Mouse (Mus musculus) forebrain, embryonic 14.5 days (tissue): ENCODE data around the gene Nid1. TPM values are rescaled to one million over a fixed set of nuclear protein-coding genes. Genes with fewer than 3 reads are reported as not detected.
"Not testable (repeated sequence)": the region's sequence is repeated elsewhere in the genome, so short reads cannot be mapped to it uniquely, and the experiment has no call there.

ENCODE experiments used
- ATAC-seq: fragments of 200-750 bp; cut with Nextera tagmentation; 2 replicates; pipeline ENCODE4 v1.8.0; 2017; ENCODE audit warnings: mild to moderate bottlenecking, moderate library complexity
- DNase-seq: peaks from one replicate; pipeline ENCODE4 v3.0.0-alpha.2; 2015; ENCODE audit warnings: low spot score
- H3K27ac ChIP-seq: fragments of 300-500 bp; sonication (generic); 2 replicates; pipeline ENCODE4 v1.5.1; 2014; ENCODE audit warnings: low read depth, mild to moderate bottlenecking, control low read depth, low read length, moderate library complexity
- H3K27me3 ChIP-seq: fragments of 300-500 bp; sonication (generic); replicated peaks from 2 replicates; pipeline ENCODE4 v1.6.1; 2014; ENCODE audit warnings: low read length, control low read depth, mixed read lengths; ENCODE audit not compliant: control insufficient read depth, insufficient read depth
- H3K36me3 ChIP-seq: fragments of 300-500 bp; sonication (generic); 2 replicates; pipeline ENCODE4 v1.6.1; 2014; ENCODE audit warnings: low read length, control low read depth; ENCODE audit not compliant: control insufficient read depth, insufficient read depth
- H3K4me1 ChIP-seq: fragments of 300-500 bp; sonication (generic); 2 replicates; pipeline ENCODE4 v1.6.1; 2014; ENCODE audit warnings: antibody characterized with exemption, low read length, control low read depth; ENCODE audit not compliant: control insufficient read depth, insufficient read depth
- H3K4me2 ChIP-seq: fragments of 300-500 bp; sonication (generic); 2 replicates; pipeline ENCODE4 v1.6.1; 2014; ENCODE audit warnings: mild to moderate bottlenecking, control low read depth, low read length
- H3K4me3 ChIP-seq: fragments of 300-500 bp; sonication (generic); 2 replicates; pipeline ENCODE4 v1.5.1; 2014; ENCODE audit warnings: low read depth, low read length, control low read depth
- H3K9ac ChIP-seq: fragments of 300-500 bp; sonication (generic); 2 replicates; pipeline ENCODE4 v1.6.1; 2014; ENCODE audit warnings: mild to moderate bottlenecking, low read length, control low read depth, moderate library complexity
- H3K9me3 ChIP-seq: fragments of 300-500 bp; sonication (generic); replicated peaks from 2 replicates; pipeline ENCODE4 v1.6.1; 2016; ENCODE audit warnings: low read length, control low read depth, mixed read lengths; ENCODE audit not compliant: control insufficient read depth
- WGBS: fragments of 180-500 bp; shearing (Covaris S2); extraction: QIAGEN DNeasy Blood & Tissue Kit; methylation state at CpG from one replicate; pipeline ENCODE4 v1.1.7; 2014; 5-methylcytosine and 5-hydroxymethylcytosine counted together
- polyA plus RNA-seq: library from polyadenylated mRNA; unstranded; fragments of >200 nt; fragmentation: Nextera tagmentation; extraction: Ambion mirVana; gene quantifications from 2 replicates; pipeline ENCODE4 v1.2.1, GENCODE M21; 2014

Nid1 gene
- polyA plus RNA-seq, 1 experiment from 2014 or later = 20.8 TPM

- WGBS = 86% methylated on average over 4 of the region's 4 CpGs
- DNase-seq (no peak), ATAC-seq (no peak)
- no peak overlapping the region for H3K9ac ChIP-seq
- H3K27me3 ChIP-seq = no peaks in the 10 kb centered on the region
- no peak overlapping the region for H3K27ac ChIP-seq
- H3K4me3 ChIP-seq = no peak overlapping the region
- H3K4me1 ChIP-seq = no peaks in the 10 kb centered on the region
- no peaks in the 10 kb centered on the region for H3K9me3 ChIP-seq
- no peak overlapping the region for H3K4me2 ChIP-seq
- no peaks in the 10 kb centered on the region for H3K36me3 ChIP-seq
Measured at GRCm38 (mm10) chr13:13461446-13462192, 24.3 kb downstream of the Nid1 start.

- Histone ChIP-seq H3K27me3 (no peaks in the 10 kb centered on the region), H3K4me1 (no peaks in the 10 kb centered on the region), H3K9ac (no peak overlapping the region), H3K4me2 (no peak overlapping the region), H3K9me3 (no peaks in the 10 kb centered on the region), H3K4me3 (no peak overlapping the region), H3K27ac (no peak overlapping the region), H3K36me3 (no peaks in the 10 kb centered on the region)
- ATAC-seq (no peak), DNase-seq (no peak)
- 95% methylated on average over 3 of the region's 3 CpGs for WGBS
Measured at GRCm38 (mm10) chr13:13463949-13464348, 26.6 kb downstream of the Nid1 start.

- H3K27me3 ChIP-seq, DNase-seq, H3K27ac ChIP-seq, H3K4me2 ChIP-seq, H3K4me3 ChIP-seq, H3K9ac ChIP-seq, H3K36me3 ChIP-seq, ATAC-seq, H3K9me3 ChIP-seq, H3K4me1 ChIP-seq: not testable (repeated sequence)
Measured at GRCm38 (mm10) chr13:13467249-13467648, 29.9 kb downstream of the Nid1 start.

- no peak overlapping the region for H3K4me3 ChIP-seq
- no peaks in the 10 kb centered on the region for H3K4me1 ChIP-seq
- H3K27me3 ChIP-seq = no peaks in the 10 kb centered on the region
- DNase-seq (no peak), ATAC-seq (no peak)
- no peak overlapping the region for H3K27ac ChIP-seq
- WGBS = 78% methylated on average over 4 of the region's 4 CpGs
- no peak overlapping the region for H3K9ac ChIP-seq
- H3K4me2 ChIP-seq = no peak overlapping the region
- H3K36me3 ChIP-seq = no peaks in the 10 kb centered on the region
- H3K9me3 ChIP-seq = no peaks in the 10 kb centered on the region
Measured at GRCm38 (mm10) chr13:13468513-13468912, 31.2 kb downstream of the Nid1 start.

- Histone ChIP-seq H3K4me1 (no peaks in the 10 kb centered on the region), H3K27ac (no peak overlapping the region), H3K9me3 (no peaks in the 10 kb centered on the region), H3K27me3 (no peaks in the 10 kb centered on the region), H3K9ac (no peak overlapping the region), H3K4me3 (no peak overlapping the region), H3K36me3 (no peaks in the 10 kb centered on the region), H3K4me2 (no peak overlapping the region)
- ATAC-seq (peak; percentile 52; the same call in 1 of the 2 replicates), DNase-seq (peak; percentile 62)
- WGBS = 78% methylated on average over 3 of the region's 3 CpGs
Measured at GRCm38 (mm10) chr13:13471334-13471757, 34.0 kb downstream of the Nid1 start.

GRCm38 (mm10) chr13:13474464-13474863 is 37.1 kb downstream of the Nid1 start:
- not testable (repeated sequence) for H3K4me2 ChIP-seq, H3K27me3 ChIP-seq, H3K4me1 ChIP-seq, H3K27ac ChIP-seq, DNase-seq, H3K36me3 ChIP-seq, ATAC-seq, H3K4me3 ChIP-seq, H3K9me3 ChIP-seq, H3K9ac ChIP-seq
- WGBS = 66% methylated on average over 2 of the region's 3 CpGs

GRCm38 (mm10) chr13:13474991-13475390 is 37.6 kb downstream of the Nid1 start:
- H3K4me1 ChIP-seq = no peaks in the 10 kb centered on the region

GRCm38 (mm10) chr13:13476568-13476967 is 39.2 kb downstream of the Nid1 start:
- Histone ChIP-seq H3K9ac (no peak overlapping the region), H3K4me3 (no peak overlapping the region), H3K27ac (no peak overlapping the region), H3K36me3 (no peaks in the 10 kb centered on the region), H3K9me3 (no peaks in the 10 kb centered on the region), H3K4me1 (no peaks in the 10 kb centered on the region), H3K27me3 (no peaks in the 10 kb centered on the region), H3K4me2 (no peak overlapping the region)
- 83% methylated on average over 2 of the region's 2 CpGs for WGBS
- ATAC-seq (no peak), DNase-seq (no peak)

More at GRCm38 (mm10) chr13:13474991-13475390, 37.6 kb downstream of the Nid1 start:
- H3K4me2 ChIP-seq = no peak overlapping the region
- no peak overlapping the region for H3K9ac ChIP-seq
- DNase-seq (no peak), ATAC-seq (no peak)
- H3K27me3 ChIP-seq = no peaks in the 10 kb centered on the region
- H3K4me3 ChIP-seq = no peak overlapping the region
- H3K36me3 ChIP-seq = no peaks in the 10 kb centered on the region
- no peaks in the 10 kb centered on the region for H3K9me3 ChIP-seq
- WGBS = 63% methylated on average over 2 of the region's 2 CpGs
- no peak overlapping the region for H3K27ac ChIP-seq

GRCm38 (mm10) chr13:13477046-13477445 is 39.7 kb downstream of the Nid1 start:
- Histone ChIP-seq H3K4me2 (no peak overlapping the region), H3K36me3 (no peaks in the 10 kb centered on the region), H3K27ac (no peak overlapping the region), H3K4me1 (no peaks in the 10 kb centered on the region), H3K9ac (no peak overlapping the region), H3K9me3 (no peaks in the 10 kb centered on the region), H3K27me3 (no peaks in the 10 kb centered on the region), H3K4me3 (no peak overlapping the region)
- WGBS = 88% methylated on average over 2 of the region's 2 CpGs
- DNase-seq (no peak), ATAC-seq (no peak)
